Mouse (Mus musculus) hindbrain, embryonic 16.5 days (tissue): ENCODE data around the gene Olfr229. TPM values are rescaled to one million over a fixed set of nuclear protein-coding genes. Genes with fewer than 3 reads are reported as not detected.
"Not testable (repeated sequence)": the region's sequence is repeated elsewhere in the genome, so short reads cannot be mapped to it uniquely, and the experiment has no call there.

Source experiments
- ATAC-seq: fragments of 200-750 bp; cut with Nextera tagmentation; 2 replicates; pipeline ENCODE4 v1.8.0; 2017; ENCODE audit warnings: moderate TSS enrichment, moderate library complexity
- H3K27ac ChIP-seq: fragments of 300-500 bp; sonication (generic); 2 replicates; pipeline ENCODE4 v1.5.1; 2014; ENCODE audit warnings: low read depth, mild to moderate bottlenecking, control low read depth, low read length, moderate library complexity
- H3K27me3 ChIP-seq: fragments of 300-500 bp; sonication (generic); replicated peaks from 2 replicates; pipeline ENCODE4 v1.6.1; 2014; ENCODE audit warnings: low read length; ENCODE audit not compliant: control insufficient read depth, insufficient read depth
- H3K36me3 ChIP-seq: fragments of 300-500 bp; sonication (generic); 2 replicates; pipeline ENCODE4 v1.6.1; 2014; ENCODE audit warnings: mild to moderate bottlenecking, low read length, moderate library complexity, mixed read lengths; ENCODE audit not compliant: control insufficient read depth, insufficient read depth
- H3K4me1 ChIP-seq: fragments of 300-500 bp; sonication (generic); 2 replicates; pipeline ENCODE4 v1.6.1; 2014; ENCODE audit warnings: low read depth, low read length; ENCODE audit not compliant: control insufficient read depth, insufficient read depth
- H3K4me2 ChIP-seq: fragments of 300-500 bp; sonication (generic); 2 replicates; pipeline ENCODE4 v1.6.1; 2014; ENCODE audit warnings: mild to moderate bottlenecking, low read length, control low read depth, moderate library complexity
- H3K4me3 ChIP-seq: fragments of 300-500 bp; sonication (generic); 2 replicates; pipeline ENCODE4 v1.5.1; 2014; ENCODE audit warnings: mild to moderate bottlenecking, low read length, control low read depth, moderate library complexity
- H3K9ac ChIP-seq: fragments of 300-500 bp; sonication (generic); 2 replicates; pipeline ENCODE4 v1.6.1; 2014; ENCODE audit warnings: low read depth, mild to moderate bottlenecking, control low read depth, low read length, moderate library complexity
- H3K9me3 ChIP-seq: fragments of 300-500 bp; sonication (generic); 2 replicates; pipeline ENCODE4 v1.6.1; 2014; ENCODE audit warnings: mild to moderate bottlenecking, low read length, moderate library complexity; ENCODE audit not compliant: control insufficient read depth
- WGBS: fragments of 180-500 bp; shearing (Covaris S2); extraction: QIAGEN DNeasy Blood & Tissue Kit; methylation state at CpG from one replicate; pipeline ENCODE4 v1.1.7; 2014; 5-methylcytosine and 5-hydroxymethylcytosine counted together
- polyA plus RNA-seq: library from polyadenylated mRNA; unstranded; fragments of >200 nt; fragmentation: Nextera tagmentation; extraction: Ambion mirVana; gene quantifications from 2 replicates; pipeline ENCODE4 v1.2.1, GENCODE M21; 2015

The Olfr229 gene
- not detected in 2 replicates for polyA plus RNA-seq

- Histone ChIP-seq H3K36me3 (no peaks in the 10 kb centered on the region), H3K4me2 (no peak within 1 kb of the TSS), H3K4me3 (no peak within 1 kb of the TSS), H3K9me3 (no peaks in the 10 kb centered on the region), H3K27me3 (no peaks in the 10 kb centered on the region), H3K9ac (no peak within 1 kb of the TSS), H3K27ac (no peak within 1 kb of the TSS), H3K4me1 (no peaks in the 10 kb centered on the region)
- WGBS: 78% methylated on average over 2 of the region's 2 CpGs
- ATAC-seq: no peak
These were observed at the start of gene Olfr229 for GRCm38 (mm10) chr9:39907036-39907435. Gene Olfr229 (plus strand): TSS chr9:39907336.

- WGBS: 73% methylated on average over 2 of the region's 2 CpGs
- H3K4me1 ChIP-seq: no peaks in the 10 kb centered on the region
- ATAC-seq: no peak
- no peak within 1 kb of the TSS for H3K4me2 ChIP-seq
- H3K9ac ChIP-seq: no peak within 1 kb of the TSS
- no peak within 1 kb of the TSS for H3K4me3 ChIP-seq
- no peaks in the 10 kb centered on the region for H3K36me3 ChIP-seq
- H3K27ac ChIP-seq: no peak within 1 kb of the TSS
- H3K27me3 ChIP-seq: no peaks in the 10 kb centered on the region
- no peaks in the 10 kb centered on the region for H3K9me3 ChIP-seq
These were observed 41.0 kb upstream of the Olfr229 start, which contains the start of gene Olfr972 for GRCm38 (mm10) chr9:39866122-39866521. Gene Olfr972 (plus strand): TSS chr9:39866422.

GRCm38 (mm10) chr9:39871986-39872385 is 35.1 kb upstream of the Olfr229 start:
- not testable (repeated sequence) for H3K36me3 ChIP-seq, H3K4me1 ChIP-seq, H3K4me2 ChIP-seq, H3K27ac ChIP-seq, H3K27me3 ChIP-seq, H3K9ac ChIP-seq, ATAC-seq, H3K4me3 ChIP-seq, H3K9me3 ChIP-seq
- 86% methylated on average over 1 of the region's 1 CpGs for WGBS

GRCm38 (mm10) chr9:39877541-39878396 is 29.4 kb upstream of the Olfr229 start:
- H3K27me3 ChIP-seq, H3K9ac ChIP-seq, H3K4me1 ChIP-seq, H3K27ac ChIP-seq, H3K36me3 ChIP-seq, H3K4me2 ChIP-seq, H3K4me3 ChIP-seq, H3K9me3 ChIP-seq: not testable (repeated sequence)
- no CpG with 5 or more reads among the region's 4 CpGs for WGBS
- peak; percentile 97 for ATAC-seq

GRCm38 (mm10) chr9:39905106-39905505 is 2.0 kb upstream of the Olfr229 start:
- 85% methylated on average over 6 of the region's 6 CpGs for WGBS
- Histone ChIP-seq H3K36me3 (no peaks in the 10 kb centered on the region), H3K4me2 (no peak overlapping the region), H3K4me1 (no peaks in the 10 kb centered on the region), H3K9ac (no peak overlapping the region), H3K4me3 (no peak overlapping the region), H3K9me3 (no peaks in the 10 kb centered on the region), H3K27ac (no peak overlapping the region), H3K27me3 (no peaks in the 10 kb centered on the region)
- ATAC-seq: no peak

GRCm38 (mm10) chr9:39909939-39910338 is 2.8 kb downstream of the Olfr229 start:
- no peaks in the 10 kb centered on the region for H3K9me3 ChIP-seq
- no peak overlapping the region for H3K27ac ChIP-seq
- ATAC-seq: no peak
- no peak overlapping the region for H3K9ac ChIP-seq
- H3K27me3 ChIP-seq: no peaks in the 10 kb centered on the region
- 82% methylated on average over 3 of the region's 3 CpGs for WGBS
- H3K4me2 ChIP-seq: no peak overlapping the region
- H3K4me1 ChIP-seq: no peaks in the 10 kb centered on the region
- no peak overlapping the region for H3K4me3 ChIP-seq
- H3K36me3 ChIP-seq: no peaks in the 10 kb centered on the region

GRCm38 (mm10) chr9:39927975-39928836 is 21.1 kb downstream of the Olfr229 start:
- not testable (repeated sequence) for H3K9ac ChIP-seq, H3K4me3 ChIP-seq, H3K27me3 ChIP-seq, H3K9me3 ChIP-seq, H3K4me2 ChIP-seq, H3K36me3 ChIP-seq, H3K27ac ChIP-seq, H3K4me1 ChIP-seq
- no CpG with 5 or more reads among the region's 4 CpGs for WGBS
- peak; percentile 96 for ATAC-seq

- 0 out of 2 replicates have a peak, but pooled peaks have one; percentile 34 for ATAC-seq
- H3K27ac ChIP-seq, H3K4me1 ChIP-seq, H3K27me3 ChIP-seq, H3K4me2 ChIP-seq, H3K9me3 ChIP-seq, H3K9ac ChIP-seq, H3K4me3 ChIP-seq, H3K36me3 ChIP-seq: not testable (repeated sequence)
- 37% methylated on average over 1 of the region's 1 CpGs for WGBS
These were observed 21.7 kb downstream of the Olfr229 start for GRCm38 (mm10) chr9:39928837-39929236.

- 81% methylated on average over 1 of the region's 1 CpGs for WGBS
- H3K9me3 ChIP-seq: no peaks in the 10 kb centered on the region
- no peaks in the 10 kb centered on the region for H3K4me1 ChIP-seq
- H3K27ac ChIP-seq: no peak within 1 kb of the TSS
- H3K36me3 ChIP-seq: no peaks in the 10 kb centered on the region
- H3K27me3 ChIP-seq: no peaks in the 10 kb centered on the region
- no peak for ATAC-seq
- no peak within 1 kb of the TSS for H3K4me2 ChIP-seq
- no peak within 1 kb of the TSS for H3K4me3 ChIP-seq
- H3K9ac ChIP-seq: no peak within 1 kb of the TSS
These were observed 30.1 kb downstream of the Olfr229 start, which contains the start of gene Olfr974 for GRCm38 (mm10) chr9:39937201-39937600. Gene Olfr974 (plus strand): TSS chr9:39937501.
